Mouse (Mus musculus) gastrocnemius, postnatal 25 days (tissue): ENCODE results near the gene Snrpd3. TPM values are rescaled to one million over a fixed set of nuclear protein-coding genes. Genes with fewer than 3 reads are reported as not detected.
A peak's percentile ranks its signal among the peaks of the same experiment; 100 is the strongest.
"Not testable (repeated sequence)": the region's sequence is repeated elsewhere in the genome, so short reads cannot be mapped to it uniquely, and the experiment has no call there.

Experiments
- DNase-seq: peaks from one replicate; pipeline ENCODE4 v3.0.0; 2022
- long read RNA-seq, 2 experiments: library from polyadenylated mRNA; stranded (forward); transcript quantifications; one replicate each; pipeline ENCODE4 v2.0.0; 2021
- total RNA-seq, 2 experiments: library from RNA; stranded (reverse); gene quantifications; 1 replicate in 1 of 2; 2 replicates in 1 of 2; pipeline ENCODE4 v1.2.3; 2021

Snrpd3 gene
- 10 to 100 TPM; 67.4 to 70.3 TPM for total RNA-seq
- long read RNA-seq, experiment 1, transcript Snrpd3-201 (4 exons, 3,036 nt), result major isoform, 51 of 96 reads
- long read RNA-seq, experiment 1, transcript Snrpd3-203 (4 exons, 442 nt), result minor isoform, 5 of 96 reads
- long read RNA-seq, experiment 1, partial matches to known transcripts, result 39 of 96 reads
- long read RNA-seq, experiment 1, other reads (novel, unspliced or antisense), result 1 of 96 reads
- long read RNA-seq, experiment 2, transcript Snrpd3-201 (4 exons, 3,036 nt), result major isoform, 21 of 50 reads
- long read RNA-seq, experiment 2, partial matches to known transcripts, result 26 of 50 reads
- long read RNA-seq, experiment 2, other reads (novel, unspliced or antisense), result 1 of 50 reads

DNA sequence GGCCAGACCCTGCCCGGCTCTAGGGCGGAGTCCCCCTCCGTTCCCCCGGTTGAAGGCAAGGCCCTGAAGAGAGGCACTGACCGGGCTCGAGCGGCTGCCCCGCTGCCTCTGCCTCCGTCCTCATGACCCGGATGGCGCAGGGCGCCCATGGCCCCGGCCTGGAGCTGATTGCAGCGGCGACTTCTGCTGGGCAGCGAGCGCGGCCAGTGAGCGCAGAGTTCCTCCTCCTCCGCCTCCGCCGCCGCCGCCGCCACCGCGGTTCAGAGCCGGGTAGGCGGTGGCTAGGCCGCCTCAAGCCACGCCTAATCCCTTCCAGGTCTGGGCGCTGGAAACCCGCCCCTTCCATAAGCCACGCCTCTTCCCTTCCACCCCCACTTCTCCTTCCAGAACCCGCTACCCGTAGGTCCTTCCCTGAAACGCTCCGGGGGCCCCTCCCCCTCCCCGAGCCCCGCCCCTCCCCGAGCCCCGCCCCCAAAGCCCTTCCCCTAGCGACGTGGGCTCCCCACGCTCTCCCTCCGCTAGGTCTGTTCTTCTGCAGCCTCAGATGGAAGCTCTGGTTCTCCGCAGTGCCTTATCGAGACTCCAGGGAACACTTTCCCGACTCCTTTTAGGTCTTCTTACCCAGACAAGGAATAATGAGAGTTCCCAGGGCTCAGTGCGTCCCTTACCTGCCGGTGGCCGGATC, at the start of gene Snrpd3:
Gene Snrpd3 (plus strand): TSS at position 479 of the 685 bp plus-strand sequence.
- peak; percentile 97 for DNase-seq

DNA sequence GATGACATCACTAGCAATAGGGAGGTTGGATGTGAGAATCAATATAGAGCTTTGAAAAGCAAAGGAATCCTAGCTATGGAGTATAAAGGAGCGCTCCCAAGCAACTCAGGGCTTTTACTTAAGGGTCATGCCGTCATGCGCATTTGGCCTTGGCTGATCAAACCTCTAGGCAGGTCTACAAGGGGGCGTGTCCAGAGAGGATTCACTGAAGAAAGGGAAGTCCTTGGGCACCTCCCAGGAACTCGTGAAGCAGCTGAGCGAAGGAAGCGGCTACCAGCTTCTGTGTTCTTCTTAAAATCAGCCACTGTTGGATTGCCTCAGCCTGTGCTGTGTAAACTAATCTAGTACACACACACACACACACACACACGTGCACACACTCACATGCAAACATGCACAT, 43.9 kb upstream of the Snrpd3 start:
- no peak for DNase-seq

DNA sequence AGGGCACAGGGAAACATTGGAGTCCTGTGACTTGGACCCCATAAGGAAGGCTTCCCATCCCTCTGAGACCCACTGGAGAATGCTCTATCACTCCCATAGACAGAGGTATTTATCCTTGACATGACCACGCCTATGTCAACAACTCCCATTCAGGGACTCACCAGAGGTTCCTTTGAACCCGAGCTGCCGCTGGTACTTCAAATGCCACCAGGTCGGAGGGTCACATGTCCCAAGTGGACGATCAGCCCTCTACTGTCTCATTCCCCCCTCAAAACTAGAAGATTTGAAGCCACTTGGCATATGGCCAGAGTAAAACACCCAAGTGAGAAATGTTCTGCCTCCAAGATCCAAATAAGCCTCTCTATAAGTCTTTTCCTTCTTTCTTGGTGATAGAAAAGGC, 42.8 kb upstream of the Snrpd3 start:
- no peak for DNase-seq

DNA sequence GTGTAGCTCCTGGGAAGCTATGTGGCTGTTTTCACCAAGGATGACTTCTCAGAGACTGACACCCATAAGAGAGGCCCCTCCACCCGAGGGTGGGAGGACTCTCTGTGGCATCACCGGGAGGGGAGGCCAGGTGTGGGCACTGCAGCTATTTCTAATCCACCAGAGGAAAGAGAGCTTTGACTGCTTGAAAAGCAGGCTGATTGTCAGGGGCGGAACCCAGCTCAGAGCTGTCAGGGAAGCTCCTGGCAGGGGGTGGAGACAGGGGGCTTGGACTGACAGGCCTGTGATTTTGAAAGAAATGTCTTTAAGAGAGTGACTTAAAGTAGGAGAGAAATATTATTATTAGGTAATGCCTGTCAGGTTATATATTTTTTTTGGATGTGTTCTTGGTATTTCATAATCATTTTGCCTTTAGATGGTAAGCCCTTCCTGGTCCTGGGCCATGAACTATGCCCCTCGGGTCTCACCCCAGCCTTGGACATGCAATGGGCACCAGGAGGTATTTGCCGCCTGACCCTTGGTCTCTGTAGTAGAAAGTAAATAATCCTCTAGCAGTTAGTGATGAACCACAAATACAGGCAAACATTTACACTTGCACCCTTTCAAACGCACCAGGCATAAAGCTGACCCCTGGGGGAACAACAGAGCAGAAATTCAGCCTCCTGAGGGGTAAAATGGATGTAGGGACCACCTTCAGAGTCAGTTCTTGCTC, 42.1 kb upstream of the Snrpd3 start:
- not testable (repeated sequence) for DNase-seq

DNA sequence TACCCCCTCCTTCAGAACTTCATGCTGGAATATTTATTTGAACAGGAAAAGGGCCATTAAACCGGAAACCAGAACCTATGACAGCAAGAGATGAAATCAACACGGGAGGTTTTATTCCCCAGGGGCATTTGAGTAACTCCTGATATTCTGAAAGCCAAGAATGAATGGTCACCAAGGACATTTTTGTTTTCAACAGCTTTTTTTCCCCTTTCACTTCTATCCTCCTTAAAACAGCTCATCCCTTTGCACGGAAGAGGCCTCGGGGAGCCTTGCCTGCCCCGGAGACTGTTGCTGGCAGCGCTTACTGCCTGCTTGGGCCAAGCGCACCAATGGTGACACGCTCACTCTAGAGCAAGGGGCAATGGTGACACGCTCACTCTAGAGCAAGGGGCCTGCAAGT, 40.3 kb upstream of the Snrpd3 start:
- DNase-seq, result peak; percentile 58

DNA sequence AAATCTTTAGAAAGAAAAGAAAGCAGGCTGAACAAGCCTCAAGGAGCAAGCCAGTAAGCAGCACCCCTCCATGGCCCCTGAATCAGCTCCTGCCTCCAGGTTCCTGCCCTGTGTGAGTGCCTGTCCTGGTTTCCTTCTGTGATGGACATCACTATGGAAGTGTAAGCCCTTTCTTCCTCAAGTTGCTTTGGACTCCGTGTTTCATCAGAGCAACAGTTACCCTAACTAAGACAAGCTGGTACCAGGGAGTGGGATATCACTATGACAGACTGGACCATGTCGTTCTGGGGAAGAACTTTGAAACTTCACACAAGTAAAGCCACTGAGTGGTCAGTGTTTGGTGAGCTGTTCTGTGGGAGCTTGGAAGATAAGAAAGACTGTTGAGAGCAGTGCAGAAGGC, 37.4 kb upstream of the Snrpd3 start:
- DNase-seq, result no peak

DNA sequence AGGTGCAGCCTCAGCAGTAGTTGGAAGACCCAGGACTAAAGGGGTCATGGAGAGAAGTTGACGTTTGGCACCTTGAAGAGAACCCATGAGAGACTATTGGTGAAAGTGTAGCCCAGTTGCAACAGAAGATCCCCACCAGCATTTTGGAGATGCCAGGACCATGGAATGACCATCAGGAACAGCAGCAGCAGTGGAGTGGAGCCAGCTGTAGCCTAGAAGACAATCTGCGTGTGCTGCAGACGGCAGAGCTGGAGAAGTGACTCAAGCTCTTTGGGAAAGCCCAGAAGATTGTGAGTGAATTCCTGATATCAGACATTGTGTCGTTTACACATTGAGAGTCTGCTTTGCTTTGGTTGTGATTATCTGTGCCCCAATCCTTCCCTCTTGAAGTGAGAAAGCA, 35.6 kb upstream of the Snrpd3 start:
- DNase-seq, result no peak

DNA sequence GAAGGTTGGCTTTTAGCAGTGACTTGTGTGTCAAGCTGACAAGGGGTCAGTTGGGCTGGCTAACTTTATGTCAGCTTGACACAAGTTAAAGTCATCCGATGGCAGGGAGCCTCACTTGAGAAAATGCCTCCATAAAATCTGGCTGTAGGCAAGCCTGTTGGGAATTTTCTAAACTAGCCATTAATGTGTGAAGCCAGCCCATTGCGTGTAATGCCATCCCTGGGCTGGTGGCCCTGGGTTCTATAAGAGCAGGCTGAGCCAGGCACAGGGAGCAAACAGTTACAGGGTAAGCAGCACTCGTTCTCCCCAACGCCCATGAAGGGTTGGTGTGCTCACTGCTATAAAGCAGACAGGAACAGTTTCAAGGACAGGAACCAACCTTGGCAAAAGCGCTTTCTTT, 35.1 kb upstream of the Snrpd3 start:
- no peak for DNase-seq

DNA sequence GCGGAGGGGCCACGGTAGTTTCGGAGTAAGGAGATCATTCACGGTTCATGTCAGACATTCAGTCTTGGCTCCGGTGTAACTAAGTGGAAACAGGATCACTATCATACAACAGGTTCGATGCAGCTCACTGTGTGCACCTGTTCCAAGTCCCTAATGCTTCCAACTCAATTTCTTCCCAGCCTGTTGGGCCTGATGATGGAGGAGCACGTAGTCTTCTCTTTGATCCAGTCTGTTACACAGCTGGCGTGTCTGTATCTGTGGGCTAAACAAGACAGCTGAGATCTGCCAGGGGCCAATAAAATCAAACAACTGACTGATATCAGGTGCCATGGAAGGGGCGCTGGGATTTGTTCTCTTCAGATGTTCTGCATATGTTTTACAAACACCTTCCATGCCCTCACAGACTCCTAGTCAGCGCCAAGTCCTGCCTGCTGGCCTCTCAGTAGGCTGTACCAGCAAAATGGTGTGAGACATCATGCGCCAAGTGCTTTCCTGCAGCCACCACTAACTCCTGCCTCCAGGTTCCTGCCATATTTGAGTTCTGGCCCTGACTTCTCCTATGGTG, 34.4 kb upstream of the Snrpd3 start:
- DNase-seq, result no peak

DNA sequence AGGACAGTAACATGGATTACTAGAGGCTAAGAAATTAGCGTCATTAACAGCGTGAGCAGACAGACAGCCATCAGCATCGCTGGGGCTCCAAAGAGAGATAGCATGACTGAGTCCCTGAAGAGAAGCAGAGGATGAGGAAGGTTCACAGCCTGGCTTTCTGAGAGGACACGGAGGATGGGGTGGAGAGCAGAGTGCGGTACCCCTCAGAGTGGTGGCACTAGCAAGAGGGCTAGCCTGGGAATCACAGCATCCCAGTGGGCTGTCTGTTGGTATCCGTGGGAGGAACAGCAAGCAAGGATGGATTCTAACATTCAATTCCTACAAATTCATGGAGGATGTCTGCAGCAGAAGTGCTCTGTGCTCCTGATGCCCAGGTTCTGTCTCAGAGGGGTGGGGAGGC, 33.3 kb upstream of the Snrpd3 start:
- no peak for DNase-seq

DNA sequence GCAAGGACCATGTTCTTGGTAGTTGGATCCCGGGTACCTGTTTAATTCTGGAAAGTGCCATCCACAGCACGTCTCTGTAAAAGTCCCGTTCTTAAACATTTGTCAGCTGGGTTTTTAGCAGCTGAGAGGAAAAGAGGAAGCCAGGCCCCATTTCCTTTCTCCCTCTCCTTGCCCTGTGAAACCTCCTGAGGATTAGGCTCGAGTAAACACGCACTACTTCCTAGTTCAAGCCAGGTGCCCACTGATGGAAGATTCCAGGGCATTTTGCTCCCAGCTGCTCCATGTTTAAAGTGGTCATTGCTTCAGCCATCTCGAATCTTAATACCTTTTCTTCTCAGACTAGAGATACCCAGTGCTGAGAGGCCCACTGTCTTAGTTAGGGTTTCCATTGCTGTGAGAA, 32.6 kb upstream of the Snrpd3 start:
- no peak for DNase-seq

DNA sequence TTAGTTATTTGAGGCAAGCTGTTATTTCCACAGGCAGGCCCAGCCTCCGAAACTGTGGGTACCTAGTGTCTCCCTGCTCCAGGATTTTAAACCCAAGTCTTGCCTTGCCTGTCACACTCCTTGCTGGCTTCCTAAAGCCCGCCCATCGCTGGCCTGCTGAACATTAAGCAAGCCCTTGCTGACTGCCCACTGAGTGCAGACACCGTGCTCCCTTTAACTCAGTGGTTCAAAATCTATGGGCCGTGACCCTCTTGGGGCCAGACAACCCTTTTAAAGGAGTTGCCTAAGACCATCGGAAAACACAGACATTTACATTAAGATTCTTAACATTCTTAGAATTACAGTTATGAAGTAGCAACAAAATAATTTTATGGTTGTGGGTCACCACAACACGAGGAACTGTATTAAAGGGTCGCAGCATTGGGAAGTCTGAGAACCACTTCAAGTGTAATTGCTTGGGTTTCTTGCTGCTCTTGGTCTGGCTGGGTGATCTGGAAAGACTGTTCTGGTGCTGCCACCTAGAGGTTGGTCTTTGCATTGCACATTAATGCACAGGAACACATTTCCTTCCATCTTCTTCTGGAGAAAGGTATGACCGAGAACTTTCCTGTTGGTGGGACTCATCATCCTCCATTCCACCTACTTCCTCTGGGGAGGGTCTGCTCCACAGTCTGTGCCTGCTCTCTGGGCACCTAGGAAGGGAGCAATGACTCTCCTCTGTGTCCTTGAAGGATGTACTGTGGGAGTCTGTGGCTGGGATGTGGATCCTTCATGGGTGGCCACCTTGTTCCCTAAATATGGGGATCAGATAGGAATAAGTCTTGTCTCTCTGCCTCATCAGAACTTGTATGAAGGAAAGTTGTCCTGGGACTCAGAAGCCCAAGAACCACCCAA, 31.0 kb upstream of the Snrpd3 start:
- peak; percentile 42 for DNase-seq

DNA sequence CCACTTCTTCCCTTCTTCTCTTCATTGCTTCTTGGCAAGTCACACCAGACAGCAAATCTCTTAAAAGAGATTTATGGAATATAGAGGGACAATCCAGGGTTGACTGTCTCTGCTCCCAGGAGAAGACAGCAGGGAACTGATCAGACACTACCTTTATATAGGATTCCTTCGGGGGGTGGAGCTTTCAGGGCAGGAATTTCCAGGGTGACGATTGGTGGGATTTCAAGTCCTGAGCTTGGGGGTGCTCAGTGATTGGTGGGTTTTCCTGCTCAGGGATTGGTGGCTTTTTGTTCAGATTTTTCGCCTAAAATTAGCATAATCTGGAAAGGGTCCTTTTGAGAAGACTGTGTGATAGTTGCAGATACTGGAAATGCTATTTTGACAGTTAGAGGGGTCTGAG, 30.2 kb upstream of the Snrpd3 start:
- DNase-seq, result no peak

DNA sequence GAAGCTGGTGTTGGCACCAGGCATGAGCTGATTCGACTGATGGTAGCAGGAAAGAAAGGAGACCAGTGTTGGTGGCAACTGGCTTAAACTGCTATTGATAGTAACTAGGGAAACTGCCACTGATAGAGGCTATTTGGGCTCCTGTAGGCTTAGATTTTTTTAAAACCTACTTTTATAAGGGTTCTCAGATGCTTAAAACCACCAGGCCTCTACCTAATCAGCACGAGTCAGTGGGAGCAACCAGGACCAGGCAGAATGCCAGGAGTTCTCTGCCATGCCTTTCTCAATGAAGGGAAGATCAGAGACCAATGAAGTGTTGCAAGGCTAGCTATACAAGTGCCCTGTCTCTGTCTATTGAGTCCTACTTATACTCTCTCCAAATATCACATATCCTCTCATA, 27.8 kb upstream of the Snrpd3 start:
- DNase-seq, result no peak

DNA sequence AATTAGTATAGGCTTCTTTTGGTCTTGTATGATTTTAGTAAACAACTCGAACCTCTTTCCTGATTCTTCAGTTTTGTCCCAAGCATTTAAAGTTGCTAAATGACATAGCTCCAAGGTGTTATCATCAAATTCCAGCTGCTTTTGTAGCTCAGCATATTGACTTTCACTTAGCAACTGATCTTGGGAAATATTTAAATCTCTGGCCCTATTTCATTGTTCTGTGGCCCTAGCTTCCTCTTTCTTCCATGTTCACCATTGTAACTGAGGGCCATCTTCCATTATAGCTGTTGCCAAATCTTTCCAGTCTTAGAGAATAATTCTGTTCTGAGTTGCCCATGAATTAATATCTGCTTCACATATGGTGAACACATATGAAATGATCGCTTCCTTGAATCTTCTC, 26.6 kb upstream of the Snrpd3 start:
- no peak for DNase-seq

DNA sequence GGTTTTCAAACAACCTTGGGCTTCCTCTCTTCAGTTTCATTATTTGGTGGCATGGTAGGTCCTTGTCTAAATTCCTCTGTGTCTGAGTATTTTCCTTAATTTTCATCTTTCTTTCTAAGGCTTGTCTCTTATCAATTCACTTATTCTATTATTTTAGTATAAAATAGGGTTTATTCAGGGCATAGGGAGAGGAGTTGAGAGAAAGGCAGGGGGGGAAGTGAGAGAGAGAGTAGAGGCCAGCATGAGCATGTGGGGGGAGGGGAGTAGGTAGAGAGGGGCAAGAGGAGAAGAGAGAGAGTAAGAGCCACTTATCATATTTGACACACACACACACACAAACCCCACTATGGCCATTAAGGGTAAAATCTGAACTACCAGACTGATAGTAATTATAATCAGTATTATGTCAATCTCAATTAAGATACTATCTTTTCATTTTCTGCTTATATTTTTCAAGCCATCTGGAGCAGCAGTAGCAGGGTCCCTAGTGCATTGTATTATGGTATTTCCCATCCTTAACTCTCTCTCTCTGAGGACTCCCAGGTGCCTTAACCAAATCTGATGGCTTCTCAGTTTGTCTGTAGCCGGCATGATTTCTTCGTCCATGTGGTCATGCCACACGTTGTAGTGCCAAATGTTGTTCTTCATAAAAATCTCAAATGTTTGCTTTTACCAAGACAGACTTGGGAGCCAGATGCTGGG, 26.0 kb upstream of the Snrpd3 start:
- DNase-seq, result no peak

DNA sequence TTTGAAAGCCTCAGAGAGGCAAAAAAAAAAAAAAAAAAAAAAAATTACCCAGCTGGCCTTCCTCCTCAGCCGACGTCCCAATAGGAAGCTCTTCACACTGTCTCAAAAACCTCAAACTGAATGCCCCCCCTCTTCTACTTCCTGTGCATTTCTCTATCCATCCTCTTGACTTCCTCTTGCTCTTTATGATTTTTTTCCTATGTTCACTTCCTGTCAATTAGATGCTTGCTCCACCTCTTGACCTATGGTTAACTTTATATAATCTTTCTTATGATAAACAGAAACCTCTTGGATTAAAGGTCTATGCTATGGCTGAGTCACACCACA, 25.5 kb upstream of the Snrpd3 start:
- DNase-seq, result no peak

DNA sequence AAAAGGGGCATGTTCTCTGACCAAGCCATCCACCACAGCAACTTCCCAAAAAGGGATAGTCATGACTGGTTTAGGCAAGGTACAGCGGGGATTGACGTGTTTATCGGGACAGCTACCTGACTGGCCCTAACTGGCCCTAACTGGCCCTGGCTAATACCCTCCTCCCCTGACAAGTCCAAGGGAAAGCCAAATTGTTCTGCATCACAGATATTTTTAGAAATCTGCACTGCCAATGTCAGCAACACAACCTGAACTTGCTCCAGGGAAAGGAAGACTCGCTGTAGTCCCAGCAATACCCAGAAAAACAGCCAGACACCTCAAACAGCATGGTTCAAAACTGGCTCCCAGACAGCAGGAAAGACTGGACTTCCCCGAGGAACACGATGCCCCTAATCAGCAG, 22.0 kb upstream of the Snrpd3 start:
- DNase-seq, result peak; percentile 63

DNA sequence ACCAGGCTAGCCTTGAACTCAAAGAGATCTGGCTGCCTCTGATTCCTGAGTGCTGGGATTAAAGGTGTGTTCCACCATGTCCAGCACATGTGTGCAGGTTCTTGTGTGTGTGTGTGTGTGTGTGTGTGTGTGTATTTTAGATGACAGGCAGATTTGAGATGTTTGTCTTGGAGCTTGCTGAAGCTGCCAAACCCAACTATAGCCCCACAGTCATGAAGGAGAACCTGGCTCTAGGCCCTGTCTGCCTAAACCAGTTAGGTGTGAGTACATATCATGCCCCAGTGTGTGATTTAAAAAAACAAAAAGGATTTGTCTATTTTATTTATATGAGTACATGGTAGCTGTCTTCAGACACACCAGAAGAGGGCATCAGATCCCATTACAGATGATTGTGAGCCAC, 21.4 kb upstream of the Snrpd3 start:
- DNase-seq, result no peak

DNA sequence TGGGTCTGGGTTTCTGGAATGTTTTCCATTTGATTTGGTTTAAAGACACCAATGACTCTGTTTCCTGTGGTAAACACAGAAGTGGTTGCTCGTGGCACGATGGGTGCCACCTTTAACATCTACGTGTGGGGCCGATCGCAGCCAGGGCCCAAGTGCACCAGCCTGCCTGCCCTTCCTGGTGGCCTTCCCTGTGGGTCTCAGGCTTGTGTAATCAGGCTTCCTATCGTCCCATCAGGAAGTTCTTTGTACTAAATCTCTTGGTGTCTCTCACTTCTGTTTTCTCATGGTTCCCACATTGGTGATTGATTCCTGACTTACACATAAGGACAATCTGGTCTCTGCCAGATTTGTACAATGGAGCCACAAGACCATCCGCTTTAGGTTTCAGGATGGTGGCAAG, 18.1 kb upstream of the Snrpd3 start:
- not testable (repeated sequence) for DNase-seq

DNA sequence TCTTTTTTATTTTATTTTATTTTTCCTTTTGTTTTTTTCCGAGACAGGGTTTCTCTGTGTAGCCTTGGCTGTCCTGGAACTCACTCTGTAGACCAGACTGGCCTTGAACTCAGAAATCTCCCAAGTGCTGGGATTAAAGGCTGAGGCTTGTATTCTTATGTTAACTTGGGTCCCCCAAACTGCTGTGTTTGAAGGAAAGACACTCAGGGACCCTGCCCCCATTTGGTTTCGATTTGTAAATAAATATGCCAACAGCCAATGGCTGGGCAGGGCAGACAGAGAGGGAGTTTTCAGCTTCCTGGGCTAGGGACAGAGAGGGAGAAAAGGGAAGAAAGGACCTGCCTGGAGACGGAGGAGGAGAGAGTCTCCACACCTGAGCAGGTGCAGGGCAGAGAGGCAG, 17.6 kb upstream of the Snrpd3 start:
- no peak for DNase-seq

DNA sequence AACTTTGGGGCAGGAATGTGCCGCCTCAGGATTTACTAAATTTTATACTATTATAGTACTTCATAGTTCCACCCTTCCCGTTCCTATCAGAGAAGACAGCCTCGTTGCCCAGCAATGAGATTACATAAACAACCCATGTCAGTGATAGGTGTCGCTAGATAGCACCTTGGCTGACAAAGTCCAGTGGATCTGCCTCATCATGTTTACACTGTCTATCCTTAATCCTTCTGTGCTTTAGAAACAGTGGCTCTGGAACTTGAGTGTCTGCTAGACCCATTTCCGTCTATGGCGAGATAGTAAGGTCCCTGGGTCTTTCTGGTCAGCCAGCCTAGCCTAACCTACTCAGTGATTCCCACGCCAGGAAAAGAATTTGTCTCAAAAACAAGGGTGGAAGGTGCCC, 17.0 kb upstream of the Snrpd3 start:
- DNase-seq, result no peak
